Mouse (Mus musculus): ENCODE data around the gene H2-M10.2. TPM values are rescaled to one million over a fixed set of nuclear protein-coding genes. Genes with fewer than 3 reads are reported as not detected.

The H2-M10.2 gene
- not detected for polyA plus RNA-seq (2015; fragmentation: Illumina TruSeq; extraction: RNeasy Lipid Tissue Mini Kit (QIAGEN cat#74804); ENCODE audit: insufficient read depth, low replicate concordance)

DNA sequence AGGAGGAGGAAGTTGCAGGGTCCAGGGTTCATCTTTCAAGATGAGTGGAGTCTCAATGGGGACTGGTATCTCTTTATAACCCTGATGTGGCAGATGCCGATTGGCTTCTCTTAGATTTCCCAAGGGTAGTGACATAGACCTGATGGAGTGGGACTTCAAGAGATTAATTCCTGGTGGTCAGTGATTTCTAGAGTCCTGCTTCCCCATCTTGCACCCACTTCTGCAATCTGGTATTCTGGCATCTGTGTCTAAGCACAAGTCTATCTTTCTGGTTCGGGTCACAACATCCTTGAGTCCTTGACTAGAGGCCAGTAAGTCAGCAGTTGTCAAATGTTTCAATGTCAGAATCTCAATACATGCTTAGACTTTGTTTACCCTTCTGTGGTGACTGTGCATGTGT, at the start of gene H2-M10.2:
TSS of gene H2-M10.2 (minus strand) at position 101 of the 400 bp plus-strand sequence.

DNA sequence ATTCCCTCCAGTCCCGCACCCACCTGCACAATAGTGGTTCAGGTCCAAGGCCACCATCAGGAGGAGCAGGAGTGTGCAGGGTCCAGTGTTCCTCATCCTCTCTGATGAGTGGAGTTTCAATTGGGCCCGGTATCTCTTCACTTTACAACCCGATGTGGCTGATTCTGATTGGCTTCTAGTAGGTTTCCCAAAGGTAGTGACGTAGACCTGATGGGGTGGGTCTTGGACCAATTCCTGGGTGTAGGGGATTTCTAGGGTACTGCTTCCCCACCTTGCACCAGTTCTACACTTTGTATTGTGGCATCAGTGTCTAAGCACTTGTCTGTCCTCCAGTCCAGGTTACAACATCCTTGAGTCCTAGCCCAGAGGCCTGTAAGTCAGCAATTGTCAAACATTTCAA, 39.8 kb upstream of the H2-M10.2 start, which contains the start of gene H2-M10.1:
TSS of gene H2-M10.1 (minus strand) at position 101 of the 400 bp plus-strand sequence.

DNA sequence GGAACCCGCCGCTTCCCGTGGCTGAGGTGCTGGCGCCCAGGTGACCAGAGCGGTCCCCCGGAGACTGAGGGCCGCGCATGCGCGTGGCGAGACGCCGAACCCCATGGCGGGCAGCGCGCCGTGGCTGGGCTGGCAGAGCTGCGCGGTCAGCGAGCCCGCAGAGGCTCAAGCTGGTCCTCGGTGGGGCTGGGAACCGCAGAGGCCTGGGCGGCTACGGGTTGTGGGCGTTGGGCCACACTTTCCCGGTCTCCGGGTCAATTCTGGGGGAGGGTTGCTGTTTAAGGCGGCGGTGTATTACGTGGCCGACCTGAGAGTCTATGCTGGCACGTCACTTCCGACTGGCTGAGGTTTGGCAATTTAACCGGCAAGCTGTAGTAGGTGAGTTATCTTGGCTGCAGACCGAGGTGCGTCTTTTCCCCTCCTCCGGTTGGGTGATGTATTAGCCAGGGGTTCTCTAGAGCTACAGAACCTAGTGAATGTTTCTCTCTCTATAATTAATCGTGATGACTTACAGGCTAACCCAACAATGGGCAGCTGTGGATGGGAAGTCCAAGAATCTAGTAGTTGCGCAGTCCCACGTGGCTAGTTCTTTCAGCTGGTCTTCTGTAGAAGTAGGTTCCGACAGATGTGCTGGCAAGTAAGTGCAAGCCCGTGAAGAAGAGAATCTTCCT, 14.6 kb downstream of the H2-M10.2 start, which contains the start of gene Trim39:
TSS of gene Trim39 (minus strand) at position 662 of the 671 bp plus-strand sequence.

DNA sequence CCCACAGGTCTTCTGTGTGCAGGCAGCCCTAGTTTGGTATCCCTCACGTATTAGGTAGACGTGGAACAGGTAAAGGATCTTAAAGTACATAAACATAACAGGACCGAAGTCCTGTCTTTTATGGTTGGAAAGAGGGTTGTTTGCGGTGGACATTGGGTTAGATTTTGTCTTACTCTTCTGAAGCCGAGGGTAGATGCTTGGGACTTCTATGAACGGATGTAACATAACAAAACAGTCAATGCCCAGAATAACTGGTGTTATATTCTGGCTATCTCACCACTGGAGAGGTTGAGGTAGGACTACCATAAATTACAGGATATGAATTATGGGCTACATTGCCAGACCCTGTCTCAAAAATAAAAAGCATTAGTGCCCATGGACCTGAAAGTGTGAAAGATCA, 28.3 kb downstream of the H2-M10.2 start, which contains the start of gene Rpp21:
TSS of gene Rpp21 (minus strand) at position 101 of the 400 bp plus-strand sequence.

Other genes starting within 250 kb of the H2-M10.2 start
- 124 TPM for gene H2-T22, start 243.7 kb downstream of the H2-M10.2 start, polyA plus RNA-seq (2015; fragmentation: Illumina TruSeq; extraction: RNeasy Lipid Tissue Mini Kit (QIAGEN cat#74804); ENCODE audit: insufficient read depth, low replicate concordance)
- 0.25 TPM for gene Gm6034, start 243.5 kb downstream of the H2-M10.2 start, polyA plus RNA-seq (2015; fragmentation: Illumina TruSeq; extraction: RNeasy Lipid Tissue Mini Kit (QIAGEN cat#74804); ENCODE audit: insufficient read depth, low replicate concordance)
- not detected for gene Gm11127, start 228.1 kb downstream of the H2-M10.2 start, polyA plus RNA-seq (2015; fragmentation: Illumina TruSeq; extraction: RNeasy Lipid Tissue Mini Kit (QIAGEN cat#74804); ENCODE audit: insufficient read depth, low replicate concordance)
- 1.1 TPM for gene Gm19684, start 164.8 kb downstream of the H2-M10.2 start, polyA plus RNA-seq (2015; fragmentation: Illumina TruSeq; extraction: RNeasy Lipid Tissue Mini Kit (QIAGEN cat#74804); ENCODE audit: insufficient read depth, low replicate concordance)
- gene Gm7030, start 157.1 kb downstream of the H2-M10.2 start, polyA plus RNA-seq (2015; fragmentation: Illumina TruSeq; extraction: RNeasy Lipid Tissue Mini Kit (QIAGEN cat#74804); ENCODE audit: insufficient read depth, low replicate concordance): not detected
- not detected for gene Gm8909, start 118.0 kb downstream of the H2-M10.2 start, polyA plus RNA-seq (2015; fragmentation: Illumina TruSeq; extraction: RNeasy Lipid Tissue Mini Kit (QIAGEN cat#74804); ENCODE audit: insufficient read depth, low replicate concordance)
- gene H2-T3, start 96.2 kb downstream of the H2-M10.2 start, polyA plus RNA-seq (2015; fragmentation: Illumina TruSeq; extraction: RNeasy Lipid Tissue Mini Kit (QIAGEN cat#74804); ENCODE audit: insufficient read depth, low replicate concordance): not detected
- gene Rpp21, start 28.4 kb downstream of the H2-M10.2 start, polyA plus RNA-seq (2015; fragmentation: Illumina TruSeq; extraction: RNeasy Lipid Tissue Mini Kit (QIAGEN cat#74804); ENCODE audit: insufficient read depth, low replicate concordance): 25.3 TPM
- gene Trim39, start 14.2 kb downstream of the H2-M10.2 start, polyA plus RNA-seq (2015; fragmentation: Illumina TruSeq; extraction: RNeasy Lipid Tissue Mini Kit (QIAGEN cat#74804); ENCODE audit: insufficient read depth, low replicate concordance): 70.6 TPM
- gene H2-M10.1, start 39.7 kb upstream of the H2-M10.2 start, polyA plus RNA-seq (2015; fragmentation: Illumina TruSeq; extraction: RNeasy Lipid Tissue Mini Kit (QIAGEN cat#74804); ENCODE audit: insufficient read depth, low replicate concordance): not detected
- not detected for gene H2-M10.3, start 81.9 kb upstream of the H2-M10.2 start, polyA plus RNA-seq (2015; fragmentation: Illumina TruSeq; extraction: RNeasy Lipid Tissue Mini Kit (QIAGEN cat#74804); ENCODE audit: insufficient read depth, low replicate concordance)
- not detected for gene H2-M10.4, start 175.8 kb upstream of the H2-M10.2 start, polyA plus RNA-seq (2015; fragmentation: Illumina TruSeq; extraction: RNeasy Lipid Tissue Mini Kit (QIAGEN cat#74804); ENCODE audit: insufficient read depth, low replicate concordance)